8 mouse cellular contexts compared by ENCODE assay signal in the genomic region with DNA sequence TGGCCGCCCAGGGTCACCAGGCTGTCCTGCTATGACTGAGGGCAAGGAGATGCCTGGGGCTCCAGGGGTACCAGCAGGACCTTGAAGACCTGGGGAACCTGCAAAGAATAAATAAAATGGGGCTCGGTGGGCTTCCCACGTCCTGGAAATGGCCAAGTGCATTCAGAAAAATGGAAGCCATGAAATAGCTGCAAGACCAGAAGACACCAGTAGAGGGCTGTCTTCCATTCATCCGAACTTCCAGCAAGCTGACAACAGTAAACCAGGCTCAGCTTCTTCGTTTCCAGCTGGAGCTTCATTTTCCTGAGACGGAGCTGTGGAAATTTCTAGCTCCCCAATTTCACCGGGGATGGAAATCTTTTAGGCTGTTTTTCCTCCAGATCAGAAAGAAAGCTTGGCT.
DNase-seq lines count a peak whose midpoint lies in the region.

No protein-coding gene starts in this region.

- H3K27ac ChIP-seq in heart, embryonic 10.5 days: no peak overlapping the region

- peak; percentile 3 for DNase-seq in heart, adult 8-10 months (ENCODE audit: low spot score)
- DNase-seq in heart, embryonic 10.5 days (ENCODE audit: low spot score): no peak
- peak; percentile 49 for DNase-seq in testis, postnatal 10 days (ENCODE audit: low spot score)
- no peak for DNase-seq in testis, postnatal 14 days (ENCODE audit: low spot score)
- DNase-seq in embryo, embryonic 11.5 days (ENCODE audit: low read depth, low spot score): peak; percentile 30
- DNase-seq in layer of hippocampus, postnatal 14 days (ENCODE audit: low spot score in 2 of 2): peak; percentile 16 to 41
- DNase-seq in right cerebral cortex, postnatal 4 days: peak; percentile 52
- DNase-seq in ovary, postnatal 36 days (ENCODE audit: low spot score): no peak

- no peaks in the 10 kb centered on the region for H3K4me1 ChIP-seq in heart, embryonic 10.5 days

- WGBS in heart, embryonic 10.5 days: 36% methylated on average over 7 of the region's 7 CpGs

- no peaks in the 10 kb centered on the region for H3K9me3 ChIP-seq in heart, embryonic 10.5 days

- peaks cover 16% of the 10 kb centered on the region; the same call in 1 of the 2 replicates for H3K27me3 ChIP-seq in heart, embryonic 10.5 days (ENCODE audit: insufficient read depth, poor library complexity, severe bottlenecking)

- no peak overlapping the region for H3K4me3 ChIP-seq in heart, embryonic 10.5 days

- H3K36me3 ChIP-seq in heart, embryonic 10.5 days: no peaks in the 10 kb centered on the region

Comparison
In these comparisons a context has a peak if more than half of its experiments do, and no peak if none do; other contexts are left out.
1. DNase-seq: peak in heart, adult 8-10 months (single experiment), testis, postnatal 10 days (single experiment), embryo, embryonic 11.5 days (single experiment), layer of hippocampus, postnatal 14 days (2 of 2) and right cerebral cortex, postnatal 4 days (single experiment); none in heart, embryonic 10.5 days (single experiment), testis, postnatal 14 days (single experiment) and ovary, postnatal 36 days (single experiment).